Mouse (Mus musculus): ENCODE data around the gene Yy1.

- TF ChIP-seq CTCF (conservative IDR thresholded peaks at IDR 0.05; ENCODE audit: insufficient read depth, insufficient read length, low read depth, low read length) (no peak), POLR2A (IDR thresholded peaks at IDR 0.05; ENCODE audit: low read depth, low read length) (no peak)
These were observed 5.4 kb upstream of the Yy1 start for GRCm38 (mm10) chr12:108787329-108787728.
